Mouse (Mus musculus) gonadal fat pad, adult 2 months (tissue): Measurements from ENCODE around the gene Gclm. TPM values are rescaled to one million over a fixed set of nuclear protein-coding genes. Genes with fewer than 3 reads are reported as not detected.

Experiments used
- DNase-seq: peaks from one replicate; pipeline ENCODE4 v3.0.0-alpha.2; 2012; ENCODE audit warnings: low read depth
- polyA plus RNA-seq: library from polyadenylated mRNA; depleted of rRNA; stranded (reverse); fragments of >200 nt; gene quantifications from 2 replicates; pipeline ENCODE4 v1.2.3, GENCODE M21; 2012; rRNA removed

Gene Gclm
- polyA plus RNA-seq, 1 experiment: 112 TPM

DNA sequence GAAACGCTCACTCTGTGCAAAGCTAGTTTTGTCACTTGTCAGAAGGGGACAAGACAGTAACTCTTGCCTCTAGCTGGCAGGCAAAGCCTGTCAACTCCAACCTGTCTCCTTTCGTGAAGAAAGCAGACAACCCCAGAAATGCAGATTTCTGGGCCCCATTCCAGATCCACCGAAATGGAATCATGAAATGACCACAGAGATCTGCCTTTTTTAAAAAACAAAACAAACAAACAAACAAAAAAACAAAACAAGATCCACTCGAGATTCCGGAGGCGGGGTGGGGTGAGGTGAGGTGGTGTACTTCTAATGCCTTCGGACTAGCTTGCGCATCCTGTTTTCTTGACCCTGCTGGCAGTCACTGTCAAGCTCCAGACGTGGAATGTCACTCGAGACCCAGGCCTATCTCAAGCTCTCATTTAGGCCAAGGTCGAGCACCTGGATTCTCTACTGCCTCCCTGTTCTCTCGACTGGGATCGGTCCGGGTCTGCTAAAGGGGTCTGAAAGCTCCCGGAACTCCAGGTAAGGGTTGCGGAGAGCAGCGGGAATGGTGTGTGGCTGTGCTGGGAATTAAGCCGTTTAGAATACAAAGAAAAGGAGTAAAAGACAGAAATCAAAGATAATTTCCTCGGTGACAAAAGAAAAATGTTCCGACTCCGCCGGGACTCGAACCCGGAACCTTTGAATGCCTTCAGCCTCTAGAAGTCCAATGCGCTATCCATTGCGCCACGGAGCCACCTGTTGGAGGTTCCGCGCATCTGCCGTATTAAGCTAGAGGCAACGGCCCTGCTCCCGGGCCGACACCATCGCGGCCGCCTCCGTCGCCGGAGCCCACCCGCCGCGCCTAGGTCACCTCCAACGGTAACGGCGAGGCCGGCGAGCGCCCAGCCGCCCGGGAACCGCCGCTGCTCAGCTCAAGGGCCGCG is 47.2 kb downstream of the Gclm start:
- DNase-seq: no peak

DNA sequence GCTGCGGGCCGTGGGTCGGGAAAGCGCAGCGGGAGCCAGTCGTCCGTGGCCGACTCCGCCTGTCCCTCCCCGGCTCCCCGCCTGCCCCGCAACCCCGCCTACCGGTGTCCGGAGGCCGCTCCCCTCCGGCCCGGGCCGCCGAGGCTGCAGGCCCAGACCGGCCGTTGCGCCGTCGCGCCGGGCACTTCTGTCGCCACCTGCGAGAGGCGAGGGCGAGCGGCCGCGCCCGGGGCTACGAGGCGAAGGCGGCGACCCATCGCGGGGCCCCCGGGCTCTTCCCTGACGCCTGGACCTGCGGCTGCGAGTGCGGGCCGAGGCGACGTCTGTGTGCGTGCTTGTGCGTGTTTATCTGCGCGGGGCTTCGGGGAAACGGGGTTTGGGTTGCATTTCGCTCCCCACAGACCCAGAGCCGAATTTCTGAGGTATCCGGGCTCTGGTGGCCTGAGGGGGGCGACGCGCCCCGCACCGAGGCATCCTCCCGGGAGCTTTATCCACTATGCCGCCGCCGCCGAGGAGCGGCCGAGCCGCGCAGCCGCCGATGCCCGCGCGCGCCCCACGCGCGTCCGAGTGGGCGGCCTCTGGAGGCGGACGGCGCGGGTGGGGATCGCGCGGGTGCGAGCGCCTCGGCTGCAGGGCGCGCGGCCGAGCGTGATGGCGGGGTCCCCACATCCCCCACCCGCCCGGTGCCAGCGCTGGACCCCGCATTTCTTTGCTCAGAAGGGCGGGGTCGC is 48.0 kb downstream of the Gclm start:
- DNase-seq: no peak

DNA sequence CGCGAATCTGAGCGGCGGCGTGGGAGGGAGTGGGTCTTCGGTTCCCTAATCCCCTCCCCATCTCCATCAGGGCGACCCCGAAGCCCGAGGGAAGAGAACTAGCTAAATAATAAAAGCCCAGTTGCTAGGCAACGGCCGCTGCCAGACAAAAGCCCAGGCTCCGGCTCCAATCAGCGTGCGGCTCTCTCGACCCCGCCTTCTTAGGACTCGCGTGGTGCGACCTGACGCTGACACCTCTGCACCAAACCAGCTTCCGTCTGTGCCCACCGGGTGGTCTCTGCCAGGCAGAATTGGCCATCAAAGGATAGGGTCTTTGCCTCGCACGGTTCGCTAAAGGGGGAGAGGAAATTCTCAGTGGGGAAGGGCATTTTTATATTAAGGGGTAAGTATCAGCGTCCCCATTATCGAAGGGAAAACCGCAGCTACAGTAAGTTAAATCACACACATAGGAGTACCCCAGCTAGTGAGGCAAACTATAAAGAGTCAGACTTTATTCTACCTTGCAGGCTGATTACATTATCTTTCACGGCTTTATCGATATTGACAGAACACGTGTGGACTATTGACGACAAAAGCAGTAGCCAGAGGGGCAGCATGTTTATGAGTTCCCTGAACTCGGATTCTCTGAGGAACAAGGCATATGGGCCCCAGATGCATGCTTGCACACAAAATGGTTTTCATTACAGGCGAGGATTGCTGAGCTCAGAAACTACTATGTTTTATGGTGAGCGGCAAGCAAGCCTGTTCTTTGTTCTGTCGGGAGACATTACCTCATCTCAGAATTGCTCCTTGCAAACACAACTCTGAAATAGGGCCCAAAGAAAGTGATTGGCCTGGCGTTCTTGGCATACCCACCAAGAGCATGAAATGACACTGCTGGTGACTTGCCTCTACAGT is 48.8 kb downstream of the Gclm start, which contains the start of gene Bcar3:
Bcar3 (plus strand) TSS at position 183 of the 897 bp plus-strand sequence.
- DNase-seq: no peak

DNA sequence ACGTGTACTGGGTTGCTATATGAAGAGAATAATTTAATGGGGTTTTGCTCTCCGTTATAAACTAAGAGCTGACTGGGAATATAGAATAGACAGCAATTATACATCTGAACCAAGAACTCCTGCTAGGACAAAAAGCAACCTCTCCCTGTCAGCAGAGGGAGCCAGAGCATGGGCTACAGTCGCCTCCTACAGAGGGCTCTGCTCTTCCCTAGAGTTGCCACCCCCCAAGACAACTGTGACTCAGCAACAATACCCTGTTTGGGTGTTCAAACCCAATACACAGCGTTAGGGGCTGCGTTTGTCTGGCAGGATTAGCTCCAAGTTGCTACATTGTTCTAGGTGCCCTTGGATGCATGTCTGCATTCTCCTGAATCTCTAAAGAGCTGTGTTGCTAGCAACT is 50.2 kb downstream of the Gclm start:
- no peak for DNase-seq

DNA sequence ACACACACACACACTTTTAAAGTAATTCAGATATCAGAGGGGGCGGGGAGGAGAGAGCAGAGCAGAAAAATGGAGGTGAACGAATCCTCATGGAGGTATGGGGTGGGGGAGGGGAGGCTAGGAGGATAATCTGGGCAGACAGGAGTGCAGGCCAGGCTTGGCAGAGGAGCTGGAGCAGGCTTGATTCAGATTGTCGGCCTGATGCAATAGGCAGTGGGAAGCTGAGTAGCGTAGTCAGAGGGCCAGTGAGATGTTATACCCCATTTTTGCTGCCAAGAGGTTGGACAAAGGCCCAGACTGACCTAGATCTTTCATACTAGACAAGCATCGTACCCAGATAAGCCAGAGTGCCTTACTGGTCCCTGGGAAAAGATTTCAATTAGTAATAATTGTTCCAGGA is 51.6 kb downstream of the Gclm start:
- no peak for DNase-seq

DNA sequence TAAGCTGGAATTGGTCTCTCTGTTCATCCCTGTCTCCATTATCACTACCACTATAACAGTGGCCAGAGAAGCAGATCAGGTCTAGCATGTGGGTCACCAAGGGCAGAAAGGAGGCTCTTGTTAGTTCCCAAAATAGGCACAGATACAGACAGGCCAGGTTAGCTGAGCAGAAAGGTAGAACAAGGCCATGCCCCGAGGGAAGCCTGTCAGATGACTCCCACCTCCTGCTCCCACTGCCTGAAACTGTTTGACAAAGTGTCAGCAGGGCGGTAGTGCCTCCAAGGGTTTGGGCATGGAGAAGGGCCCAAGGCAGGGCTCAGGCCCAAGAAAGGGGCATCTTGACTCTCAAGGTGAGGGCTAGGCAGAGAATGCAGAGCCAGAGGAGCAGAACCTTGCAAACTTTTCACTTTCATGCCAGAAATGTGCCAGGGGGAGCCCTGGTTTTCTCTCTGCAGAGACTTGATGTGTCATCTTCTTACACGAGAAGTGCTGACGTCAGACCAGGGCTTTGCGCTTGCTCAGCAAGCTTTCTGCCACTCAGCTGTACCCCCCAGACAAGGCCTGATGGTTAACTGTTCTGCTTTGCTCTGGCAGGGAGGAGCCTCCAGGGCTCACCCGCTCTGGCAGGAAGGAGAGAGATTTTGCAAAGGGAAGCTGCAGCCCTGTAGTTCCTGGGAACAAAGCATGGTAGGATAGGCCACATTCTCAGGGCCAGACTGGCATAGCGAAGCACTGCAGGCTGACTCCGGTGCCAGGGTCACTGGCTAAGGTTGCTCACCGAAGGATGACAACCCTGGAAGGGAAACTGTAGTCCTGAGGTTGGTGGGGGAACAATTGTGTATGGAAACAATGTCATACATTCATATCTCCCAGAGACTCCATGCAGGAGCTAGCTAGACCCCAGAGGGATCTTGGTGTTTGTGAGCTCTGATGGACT is 55.9 kb downstream of the Gclm start:
- DNase-seq: no peak

DNA sequence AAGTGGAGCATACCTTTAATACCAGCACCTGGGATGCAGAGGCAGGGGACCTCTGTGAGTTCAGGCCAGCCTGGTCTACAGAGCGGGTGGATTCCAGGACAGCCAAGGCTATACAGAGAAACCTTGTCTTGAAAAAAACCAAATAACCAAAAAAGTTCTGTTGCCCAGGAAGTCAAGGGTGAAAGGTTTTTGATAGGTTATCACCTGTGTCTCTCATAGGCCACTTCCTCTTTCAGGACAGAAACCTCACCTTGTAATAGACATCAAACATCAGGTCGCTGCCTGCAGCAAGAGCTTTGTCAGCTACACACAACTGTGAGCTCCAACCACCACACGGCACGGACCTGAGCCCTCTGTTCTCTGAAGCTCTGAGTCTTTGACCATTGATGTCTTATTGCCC is 59.2 kb downstream of the Gclm start:
- no peak for DNase-seq

DNA sequence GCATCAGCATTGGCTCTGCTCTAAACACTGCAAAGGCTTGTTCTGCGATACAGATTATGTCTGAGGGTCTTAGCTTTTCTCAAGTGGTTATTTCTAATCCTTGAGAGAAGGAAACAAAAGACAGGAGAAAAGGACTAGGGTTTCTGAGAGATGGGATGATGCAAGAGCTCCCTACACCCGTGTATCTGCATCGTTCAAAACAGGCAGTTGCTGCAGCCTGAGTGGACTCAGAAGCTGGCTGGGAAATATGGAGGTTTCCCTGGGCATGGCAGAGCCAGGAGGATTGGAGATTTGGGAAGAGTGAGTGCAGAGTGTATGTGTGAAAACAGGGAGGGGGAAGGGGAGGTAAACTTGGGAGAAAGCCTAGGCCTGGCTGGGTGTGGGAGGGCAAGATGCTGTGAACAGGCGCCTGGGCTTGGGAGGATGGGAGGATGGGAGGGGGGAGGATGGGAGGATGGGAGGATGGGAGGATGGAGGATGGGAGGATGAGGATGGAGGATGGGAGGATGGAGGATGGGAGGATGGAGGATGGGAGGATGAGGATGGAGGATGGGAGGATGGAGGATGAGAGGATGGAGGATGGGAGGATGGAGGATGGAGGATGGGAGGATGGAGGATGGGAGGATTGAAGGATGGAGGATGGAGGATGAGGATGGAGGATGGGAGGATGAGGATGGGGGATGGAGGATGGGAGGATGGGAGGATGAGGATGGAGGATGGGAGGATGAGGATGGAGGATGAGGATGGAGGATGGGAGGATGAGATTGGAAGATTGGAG is 62.7 kb downstream of the Gclm start:
- DNase-seq: no peak

DNA sequence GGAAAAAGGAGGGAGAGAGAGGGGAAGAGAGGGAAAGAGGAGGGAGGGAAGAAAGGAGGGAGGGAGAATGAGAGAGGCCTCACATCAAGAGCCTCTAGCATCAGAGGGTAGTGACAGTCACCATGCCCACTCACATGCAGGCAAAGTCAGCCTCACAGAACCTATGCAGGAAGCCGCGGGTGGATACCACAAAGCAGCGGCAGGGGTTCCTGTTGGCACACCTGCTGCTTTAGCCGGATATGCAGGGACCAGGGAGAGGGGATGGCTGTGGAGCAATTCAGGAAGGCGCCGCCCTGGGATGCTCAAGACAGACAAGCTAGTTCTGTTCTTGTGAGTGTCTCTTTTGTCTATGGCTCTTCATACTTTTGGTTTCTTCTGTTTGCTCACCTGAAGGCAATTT is 63.6 kb downstream of the Gclm start:
- no peak for DNase-seq

DNA sequence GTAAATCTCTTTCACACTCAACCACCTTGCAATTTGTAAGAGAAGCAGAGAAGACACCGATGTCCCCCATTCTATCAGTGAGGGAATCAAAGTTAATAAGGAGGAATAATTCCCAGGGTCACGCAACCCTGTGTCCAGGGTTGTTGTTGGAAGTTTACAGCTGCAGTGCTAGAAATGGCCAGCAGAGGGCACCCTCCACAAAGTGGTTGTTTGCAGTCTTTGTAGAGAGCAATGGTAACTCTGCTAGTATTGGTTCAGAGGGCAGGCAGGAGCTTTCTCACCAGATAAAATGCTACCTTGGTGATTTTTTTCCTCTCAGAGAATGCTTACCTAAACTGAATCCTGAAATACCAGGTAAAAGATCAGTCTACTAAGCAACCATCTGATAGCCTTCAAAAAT is 66.7 kb downstream of the Gclm start:
- DNase-seq: no peak

DNA sequence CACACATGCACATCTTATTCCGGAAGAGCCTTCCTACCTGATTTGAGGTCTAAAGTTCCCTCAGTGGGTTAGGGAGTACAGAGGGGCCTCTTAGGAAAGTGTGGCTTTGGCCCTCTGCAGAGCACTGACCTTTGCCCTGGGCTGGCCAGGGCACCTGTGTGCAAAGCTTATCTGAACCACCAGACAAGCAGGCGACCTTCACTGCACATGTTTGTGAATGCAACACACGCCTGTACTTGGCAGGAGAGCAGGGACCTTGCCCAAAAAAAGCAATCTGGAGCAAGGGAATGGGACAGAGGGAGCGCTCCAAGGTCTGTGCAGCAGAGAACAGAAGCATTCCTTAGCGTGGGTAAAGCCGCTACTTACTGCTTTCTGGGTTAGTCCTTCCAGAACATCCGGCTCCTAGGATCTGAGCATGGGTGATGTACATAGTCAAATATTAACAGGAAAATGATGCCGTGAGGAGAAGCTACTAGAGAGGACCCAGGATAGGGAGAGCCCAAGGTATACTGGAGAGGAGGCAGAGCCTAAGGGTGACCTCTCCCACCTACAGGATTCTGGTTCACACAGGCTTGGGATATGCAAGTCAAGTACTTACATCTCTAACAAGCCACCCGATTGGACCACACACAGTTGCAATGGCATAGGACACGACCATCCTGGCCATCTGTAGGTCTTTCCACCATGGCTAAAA is 67.7 kb downstream of the Gclm start:
- DNase-seq: no peak

DNA sequence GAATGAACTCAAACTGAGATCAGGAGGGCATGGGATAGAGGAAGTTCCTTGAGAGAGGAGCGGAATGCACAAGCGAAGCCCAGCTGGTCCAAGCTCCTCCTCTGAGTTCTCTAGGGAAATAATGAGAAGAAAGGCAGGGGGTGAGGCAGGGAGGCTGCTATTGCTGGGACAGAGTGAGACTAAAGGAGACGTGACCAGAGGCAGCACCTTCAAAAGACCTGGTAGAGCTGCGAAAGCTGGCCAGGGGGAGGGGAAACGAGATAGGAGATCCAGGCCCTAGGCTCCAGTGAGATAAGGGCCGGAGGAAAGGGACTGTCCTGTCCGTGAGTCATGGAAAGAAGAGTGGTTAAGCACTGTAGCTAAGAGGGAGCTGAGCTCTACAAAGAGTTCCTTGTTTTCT is 68.6 kb downstream of the Gclm start:
- no peak for DNase-seq

DNA sequence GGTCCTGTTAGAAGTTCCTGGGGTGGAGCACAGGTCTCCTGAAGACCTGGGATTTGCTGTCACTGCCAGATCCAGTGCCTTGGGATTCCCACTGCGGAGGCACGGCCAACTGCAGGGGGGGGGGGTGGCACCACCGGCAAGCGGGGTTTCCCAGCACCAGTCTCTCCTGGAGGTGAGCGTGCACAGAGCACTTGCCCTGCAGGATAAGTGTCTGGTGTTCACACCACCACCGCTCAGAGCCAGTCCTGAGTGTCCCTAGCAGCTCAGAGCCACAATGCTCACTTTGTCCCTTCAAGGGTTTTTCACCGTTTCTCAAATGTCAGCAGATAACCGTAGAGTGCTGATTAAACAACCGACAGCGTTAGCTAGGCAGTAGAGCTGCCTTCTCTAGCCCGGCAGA is 71.3 kb downstream of the Gclm start:
- DNase-seq: no peak

DNA sequence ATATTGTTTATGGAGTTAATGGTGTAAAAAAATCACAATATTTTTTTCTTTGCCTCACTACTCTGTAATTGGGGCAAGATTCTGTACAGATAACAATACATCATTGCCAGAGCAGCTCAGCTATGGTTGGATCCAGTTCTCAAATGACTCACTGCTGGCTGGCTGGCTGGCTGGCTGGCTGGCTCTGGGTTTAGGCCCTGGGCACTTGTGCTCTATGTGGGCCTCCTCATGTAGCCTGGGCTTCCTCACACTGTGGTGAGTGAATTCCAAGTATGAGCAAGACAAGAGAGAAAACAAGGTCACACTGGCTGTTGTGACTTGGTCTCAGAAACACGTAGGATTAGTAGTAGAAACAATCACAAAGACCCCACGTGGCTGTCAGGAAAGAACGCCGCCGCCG is 72.0 kb downstream of the Gclm start:
- DNase-seq: no peak

Other genes with a start within 250 kb of the Gclm start
- gene Abca4, start 201.1 kb upstream of the Gclm start, polyA plus RNA-seq: 0.91 and 2.2 TPM in 2 replicates
- gene Dnttip2, start 28.8 kb downstream of the Gclm start, polyA plus RNA-seq: 7.7 and 8.1 TPM in 2 replicates
- gene Bcar3, start 48.6 kb downstream of the Gclm start, polyA plus RNA-seq: 37.5 and 57.8 TPM in 2 replicates